Mouse (Mus musculus): ENCODE results near the gene Bcr. TPM values are rescaled to one million over a fixed set of nuclear protein-coding genes. Genes with fewer than 3 reads are reported as not detected.

Bcr gene
- polyA plus RNA-seq, 1 experiment from 2014 or later, result 18.5 TPM

GRCm38 (mm10) chr10:75151311-75151710, 90.9 kb downstream of the Bcr start:
- H3K9ac ChIP-seq (ENCODE audit: low read depth, low read length), result no peak overlapping the region
- ATAC-seq, result peak; percentile 64
- H3K4me2 ChIP-seq (ENCODE audit: low read depth, low read length), result no peak overlapping the region
- H3K4me1 ChIP-seq (ENCODE audit: control insufficient read depth, insufficient read depth, low read length), result no peaks in the 10 kb centered on the region
- no peak overlapping the region for H3K27ac ChIP-seq (ENCODE audit: low read length)
- H3K4me3 ChIP-seq (ENCODE audit: low read length), result no peak overlapping the region
- H3K27me3 ChIP-seq (replicated peaks; ENCODE audit: control insufficient read depth, insufficient read depth, low read length), result no peaks in the 10 kb centered on the region
- no peaks in the 10 kb centered on the region for H3K9me3 ChIP-seq (ENCODE audit: control insufficient read depth, low read length)
- H3K36me3 ChIP-seq (ENCODE audit: control insufficient read depth, insufficient read depth, low read length), result no peaks in the 10 kb centered on the region

DNA sequence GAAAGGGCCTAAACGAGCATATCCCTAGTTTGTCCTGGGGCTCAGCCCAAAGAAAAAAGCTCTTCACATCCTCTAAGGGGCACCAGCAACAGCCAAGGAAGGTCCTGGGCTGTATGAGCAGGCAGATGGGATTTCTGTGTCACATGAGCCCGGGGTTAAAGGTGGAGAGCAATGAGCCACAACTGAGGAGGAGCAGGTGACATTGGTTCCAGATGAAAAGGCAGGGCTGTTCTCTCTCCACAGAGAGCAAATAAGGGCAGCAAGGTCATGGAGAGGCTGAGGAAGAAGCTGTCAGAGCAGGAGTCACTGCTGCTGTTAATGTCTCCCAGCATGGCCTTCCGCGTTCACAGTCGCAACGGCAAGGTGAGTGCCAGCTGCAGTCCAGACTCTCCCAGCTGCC, 96.4 kb downstream of the Bcr start:
- no peak overlapping the region for H3K27ac ChIP-seq (ENCODE audit: low read length)
- peaks cover 7% of the 10 kb centered on the region; the same call in 1 of the 2 replicates for H3K36me3 ChIP-seq (ENCODE audit: control insufficient read depth, insufficient read depth, low read length)
- peak; percentile 59 for ATAC-seq
- H3K4me3 ChIP-seq (ENCODE audit: low read length), result no peak overlapping the region
- peaks cover 5% of the 10 kb centered on the region; the same call in 1 of the 2 replicates for H3K4me1 ChIP-seq (ENCODE audit: control insufficient read depth, insufficient read depth, low read length)
- H3K4me2 ChIP-seq (ENCODE audit: low read depth, low read length), result no peak overlapping the region
- H3K27me3 ChIP-seq (replicated peaks; ENCODE audit: control insufficient read depth, insufficient read depth, low read length), result no peaks in the 10 kb centered on the region
- no peaks in the 10 kb centered on the region for H3K9me3 ChIP-seq (ENCODE audit: control insufficient read depth, low read length)
- H3K9ac ChIP-seq (ENCODE audit: low read depth, low read length), result no peak overlapping the region
- 67% methylated on average over 6 of the region's 6 CpGs for WGBS

- no peak overlapping the region for H3K4me2 ChIP-seq (ENCODE audit: low read depth, low read length)
- no peaks in the 10 kb centered on the region for H3K27me3 ChIP-seq (replicated peaks; ENCODE audit: control insufficient read depth, insufficient read depth, low read length)
- H3K9me3 ChIP-seq (ENCODE audit: control insufficient read depth, low read length), result no peaks in the 10 kb centered on the region
- peaks cover 13% of the 10 kb centered on the region; the same call in 1 of the 2 replicates for H3K36me3 ChIP-seq (ENCODE audit: control insufficient read depth, insufficient read depth, low read length)
- H3K4me3 ChIP-seq (ENCODE audit: low read length), result no peak overlapping the region
- WGBS, result 85% methylated on average over 8 of the region's 8 CpGs
- peaks cover 5% of the 10 kb centered on the region; the same call in 1 of the 2 replicates for H3K4me1 ChIP-seq (ENCODE audit: control insufficient read depth, insufficient read depth, low read length)
- ATAC-seq, result no peak
- H3K27ac ChIP-seq (ENCODE audit: low read length), result no peak overlapping the region
- no peak overlapping the region for H3K9ac ChIP-seq (ENCODE audit: low read depth, low read length)
Observed at GRCm38 (mm10) chr10:75157713-75158112, 97.3 kb downstream of the Bcr start.

DNA sequence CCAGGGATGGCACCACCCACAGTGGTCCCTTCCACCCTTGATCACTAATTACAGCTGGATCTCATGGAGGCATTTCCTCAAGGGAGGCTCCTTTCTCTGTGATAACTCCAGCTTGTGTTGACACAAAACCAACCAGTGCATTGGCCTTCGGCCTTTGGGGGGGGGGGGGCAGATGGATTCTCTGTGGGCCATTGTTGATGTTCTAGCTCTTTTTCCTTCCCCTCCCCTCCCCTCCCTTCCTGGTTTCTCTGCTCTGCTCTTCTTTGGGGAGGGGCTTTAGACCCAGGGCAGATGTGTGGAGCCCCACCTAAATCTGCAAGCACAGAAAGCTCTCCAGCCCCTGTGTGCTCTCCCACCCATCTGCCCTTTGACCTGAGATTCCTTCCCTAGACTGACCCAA, 98.0 kb downstream of the Bcr start:
- no peaks in the 10 kb centered on the region for H3K27me3 ChIP-seq (replicated peaks; ENCODE audit: control insufficient read depth, insufficient read depth, low read length)
- no peak overlapping the region for H3K9ac ChIP-seq (ENCODE audit: low read depth, low read length)
- H3K9me3 ChIP-seq (ENCODE audit: control insufficient read depth, low read length), result no peaks in the 10 kb centered on the region
- H3K36me3 ChIP-seq (ENCODE audit: control insufficient read depth, insufficient read depth, low read length), result peaks cover 13% of the 10 kb centered on the region; the same call in 1 of the 2 replicates
- 0 out of 2 replicates have a peak overlapping the region, but pooled peaks have one; percentile 17 for H3K27ac ChIP-seq (ENCODE audit: low read length)
- H3K4me3 ChIP-seq (ENCODE audit: low read length), result no peak overlapping the region
- peak; percentile 49; the same call in 1 of the 2 replicates for ATAC-seq
- WGBS, result 50% methylated on average over 1 of the region's 1 CpGs
- peaks cover 5% of the 10 kb centered on the region; the same call in 1 of the 2 replicates for H3K4me1 ChIP-seq (ENCODE audit: control insufficient read depth, insufficient read depth, low read length)
- H3K4me2 ChIP-seq (ENCODE audit: low read depth, low read length), result no peak overlapping the region

GRCm38 (mm10) chr10:75160171-75160900, 99.9 kb downstream of the Bcr start:
- WGBS, result 89% methylated on average over 10 of the region's 10 CpGs
- Histone ChIP-seq H3K9me3 (ENCODE audit: control insufficient read depth, low read length) (no peaks in the 10 kb centered on the region), H3K9ac (ENCODE audit: low read depth, low read length) (no peak overlapping the region), H3K4me1 (ENCODE audit: control insufficient read depth, insufficient read depth, low read length) (peaks cover 5% of the 10 kb centered on the region; the same call in 1 of the 2 replicates), H3K27ac (ENCODE audit: low read length) (no peak overlapping the region), H3K27me3 (replicated peaks; ENCODE audit: control insufficient read depth, insufficient read depth, low read length) (no peaks in the 10 kb centered on the region), H3K4me3 (ENCODE audit: low read length) (no peak overlapping the region), H3K4me2 (ENCODE audit: low read depth, low read length) (no peak overlapping the region), H3K36me3 (ENCODE audit: control insufficient read depth, insufficient read depth, low read length) (peaks cover 13% of the 10 kb centered on the region)
- no peak for ATAC-seq

- 60% methylated on average over 10 of the region's 10 CpGs for WGBS
- Histone ChIP-seq H3K4me1 (ENCODE audit: control insufficient read depth, insufficient read depth, low read length) (peaks cover 16% of the 10 kb centered on the region), H3K27me3 (replicated peaks; ENCODE audit: control insufficient read depth, insufficient read depth, low read length) (no peaks in the 10 kb centered on the region), H3K9ac (ENCODE audit: low read depth, low read length) (0 out of 2 replicates have a peak overlapping the region, but pooled peaks have one; percentile 21), H3K36me3 (ENCODE audit: control insufficient read depth, insufficient read depth, low read length) (peaks cover 8% of the 10 kb centered on the region), H3K27ac (ENCODE audit: low read length) (peak overlapping the region; percentile 83), H3K4me2 (ENCODE audit: low read depth, low read length) (no peak overlapping the region), H3K9me3 (ENCODE audit: control insufficient read depth, low read length) (no peaks in the 10 kb centered on the region), H3K4me3 (ENCODE audit: low read length) (no peak overlapping the region)
- peak; percentile 85 for ATAC-seq
Observed at GRCm38 (mm10) chr10:75165825-75166481, 105.6 kb downstream of the Bcr start.

GRCm38 (mm10) chr10:75166601-75167000, 106.2 kb downstream of the Bcr start:
- 62% methylated on average over 4 of the region's 4 CpGs for WGBS

DNA sequence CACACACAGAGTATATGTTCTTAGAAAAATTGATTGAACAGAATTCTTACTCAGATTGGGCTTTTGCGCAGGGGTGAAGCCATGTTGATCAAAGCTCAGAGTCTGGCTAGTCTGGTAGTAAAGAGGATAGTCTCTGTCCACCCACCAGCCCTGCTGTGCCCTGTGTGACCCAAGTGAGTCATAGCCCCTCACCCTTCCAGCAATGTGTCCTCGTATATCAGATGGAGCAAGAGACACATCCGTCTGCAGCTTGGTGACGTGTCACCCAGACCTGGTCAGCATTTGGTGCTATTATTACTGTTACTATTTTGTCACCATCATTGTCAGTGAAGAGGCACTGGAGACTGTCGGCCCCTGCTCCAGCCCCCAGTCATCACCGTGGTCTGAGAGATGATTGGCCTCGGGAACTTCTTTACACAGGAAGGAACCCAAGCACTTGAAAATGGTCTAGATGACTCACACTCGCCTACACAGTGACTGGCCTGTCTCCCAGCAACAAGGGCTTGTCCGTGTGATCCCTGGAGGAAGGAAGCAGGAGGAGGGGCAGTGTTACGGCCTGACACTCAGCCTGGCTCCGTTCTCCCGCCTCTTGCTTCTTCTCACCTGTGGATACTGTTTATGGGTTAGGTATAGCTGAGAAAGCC, 109.9 kb downstream of the Bcr start:
- Histone ChIP-seq H3K4me3 (ENCODE audit: low read length) (no peak overlapping the region), H3K9ac (ENCODE audit: low read depth, low read length) (no peak overlapping the region), H3K4me1 (ENCODE audit: control insufficient read depth, insufficient read depth, low read length) (peaks cover 21% of the 10 kb centered on the region), H3K27ac (ENCODE audit: low read length) (no peak overlapping the region), H3K9me3 (ENCODE audit: control insufficient read depth, low read length) (no peaks in the 10 kb centered on the region), H3K27me3 (replicated peaks; ENCODE audit: control insufficient read depth, insufficient read depth, low read length) (no peaks in the 10 kb centered on the region), H3K4me2 (ENCODE audit: low read depth, low read length) (no peak overlapping the region), H3K36me3 (ENCODE audit: control insufficient read depth, insufficient read depth, low read length) (no peaks in the 10 kb centered on the region)
- WGBS, result 55% methylated on average over 12 of the region's 12 CpGs
- ATAC-seq, result peak; percentile 21

More at GRCm38 (mm10) chr10:75166601-75167000, 106.2 kb downstream of the Bcr start:
- H3K27ac ChIP-seq (ENCODE audit: low read length), result peak overlapping the region; percentile 83
- H3K4me1 ChIP-seq (ENCODE audit: control insufficient read depth, insufficient read depth, low read length), result peaks cover 16% of the 10 kb centered on the region
- peaks cover 7% of the 10 kb centered on the region for H3K36me3 ChIP-seq (ENCODE audit: control insufficient read depth, insufficient read depth, low read length)
- no peak overlapping the region for H3K4me3 ChIP-seq (ENCODE audit: low read length)
- H3K9me3 ChIP-seq (ENCODE audit: control insufficient read depth, low read length), result no peaks in the 10 kb centered on the region
- H3K4me2 ChIP-seq (ENCODE audit: low read depth, low read length), result 0 out of 2 replicates have a peak overlapping the region, but pooled peaks have one; percentile 17
- no peak; the same call in 1 of the 2 replicates for ATAC-seq
- H3K9ac ChIP-seq (ENCODE audit: low read depth, low read length), result 0 out of 2 replicates have a peak overlapping the region, but pooled peaks have one; percentile 21
- no peaks in the 10 kb centered on the region for H3K27me3 ChIP-seq (replicated peaks; ENCODE audit: control insufficient read depth, insufficient read depth, low read length)

GRCm38 (mm10) chr10:75173056-75173455, 112.7 kb downstream of the Bcr start:
- no peaks in the 10 kb centered on the region for H3K27me3 ChIP-seq (replicated peaks; ENCODE audit: control insufficient read depth, insufficient read depth, low read length)
- ATAC-seq, result no peak
- H3K9me3 ChIP-seq (ENCODE audit: control insufficient read depth, low read length), result no peaks in the 10 kb centered on the region
- H3K36me3 ChIP-seq (ENCODE audit: control insufficient read depth, insufficient read depth, low read length), result peaks cover 11% of the 10 kb centered on the region
- 72% methylated on average over 8 of the region's 8 CpGs for WGBS
- H3K27ac ChIP-seq (ENCODE audit: low read length), result peak overlapping the region; percentile 72
- H3K4me3 ChIP-seq (ENCODE audit: low read length), result no peak overlapping the region
- H3K4me2 ChIP-seq (ENCODE audit: low read depth, low read length), result no peak overlapping the region
- H3K4me1 ChIP-seq (ENCODE audit: control insufficient read depth, insufficient read depth, low read length), result peaks cover 11% of the 10 kb centered on the region; the same call in 1 of the 2 replicates
- 0 out of 2 replicates have a peak overlapping the region, but pooled peaks have one; percentile 39 for H3K9ac ChIP-seq (ENCODE audit: low read depth, low read length)
